Mouse (Mus musculus): Measurements from ENCODE around the gene Zfp683. TPM values are rescaled to one million over a fixed set of nuclear protein-coding genes. Genes with fewer than 3 reads are reported as not detected.

Gene Zfp683
- polyA plus RNA-seq, 1 experiment from 2014 or later: not detected

GRCm38 (mm10) chr4:134058166-134058715 lies 4.6 kb downstream of the Zfp683 start:
- Histone ChIP-seq H3K4me1 (no peaks in the 10 kb centered on the region), H3K9ac (replicated peaks) (no peak overlapping the region), H3K4me3 (replicated peaks) (no peak overlapping the region), H3K36me3 (no peaks in the 10 kb centered on the region), H3K4me2 (peak overlapping the region; percentile 20; the same call in 1 of the 2 replicates), H3K9me3 (replicated peaks) (no peaks in the 10 kb centered on the region), H3K27me3 (replicated peaks) (peaks cover 10% of the 10 kb centered on the region), H3K27ac (replicated peaks) (no peak overlapping the region)
- no peak for ATAC-seq (ENCODE audit: low FRiP score)
- 38% methylated on average over 14 of the region's 14 CpGs for WGBS

DNA sequence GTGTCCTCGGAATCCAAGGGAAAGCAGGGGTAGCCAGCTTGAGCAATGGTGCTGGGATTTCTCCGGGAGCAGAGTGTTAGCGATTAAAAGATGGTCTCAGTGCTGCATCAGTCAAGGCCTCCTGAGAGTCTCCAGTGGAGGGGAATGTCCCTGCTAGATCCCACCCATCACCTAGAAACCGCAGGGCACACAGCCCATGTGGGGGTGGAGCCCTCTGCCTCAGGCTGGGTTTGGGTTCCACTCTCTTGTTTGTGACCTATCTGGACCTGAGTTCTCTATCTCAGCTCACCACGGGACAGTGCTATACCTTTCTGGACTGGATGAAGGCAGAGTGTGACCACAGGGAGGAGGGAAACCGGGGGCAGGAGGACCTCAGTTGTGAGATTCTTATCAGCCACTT lies 5.3 kb downstream of the Zfp683 start:
- no peak for ATAC-seq (ENCODE audit: low FRiP score)
- Histone ChIP-seq H3K27me3 (replicated peaks) (peaks cover 12% of the 10 kb centered on the region), H3K4me2 (peak overlapping the region; percentile 20; the same call in 1 of the 2 replicates), H3K9me3 (replicated peaks) (no peaks in the 10 kb centered on the region), H3K4me3 (replicated peaks) (no peak overlapping the region), H3K27ac (replicated peaks) (no peak overlapping the region), H3K4me1 (no peaks in the 10 kb centered on the region), H3K9ac (replicated peaks) (no peak overlapping the region), H3K36me3 (no peaks in the 10 kb centered on the region)
- 87% methylated on average over 6 of the region's 6 CpGs for WGBS

DNA sequence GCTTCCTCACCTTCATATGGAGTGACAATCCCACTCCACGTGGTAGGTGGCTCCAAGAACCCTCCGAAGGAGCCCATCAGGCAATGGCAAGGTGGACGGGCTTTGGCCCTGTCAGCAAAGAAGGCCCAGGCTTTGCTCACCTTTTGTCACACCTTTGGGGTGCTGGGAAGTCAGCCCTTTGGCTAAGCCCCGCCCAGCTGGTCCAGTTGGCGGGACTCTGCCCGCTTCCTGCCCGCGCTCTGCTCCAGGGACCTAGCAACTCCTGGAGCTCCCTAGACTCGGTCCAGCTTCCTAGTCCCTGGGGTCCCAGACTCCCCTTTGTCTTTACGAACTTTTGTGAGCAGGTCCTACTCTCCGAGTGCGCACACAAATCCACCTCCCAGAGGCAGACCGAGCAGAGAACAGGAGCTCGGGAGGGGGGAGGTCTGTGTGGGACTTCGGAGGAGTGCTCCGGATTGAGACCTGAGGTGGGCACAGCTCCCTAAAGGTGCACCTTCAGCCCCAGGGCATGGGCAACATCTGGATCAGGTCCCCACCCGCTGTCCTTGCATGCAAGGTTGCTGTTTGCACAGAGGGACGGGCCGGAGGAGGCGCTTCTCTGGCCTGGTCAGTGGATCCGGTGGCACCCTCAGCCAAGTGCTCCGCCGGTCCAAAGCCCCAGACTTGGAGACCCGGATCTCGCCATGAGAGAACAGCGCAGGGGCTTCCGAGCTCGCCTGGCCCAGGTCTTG lies 6.7 kb downstream of the Zfp683 start, which contains the start of gene Crybg2:
TSS of gene Crybg2 (plus strand) at position 681 of the 731 bp plus-strand sequence.
- Histone ChIP-seq H3K4me2 (no peak within 1 kb of the TSS), H3K9me3 (replicated peaks) (no peaks in the 10 kb centered on the region), H3K4me3 (replicated peaks) (no peak within 1 kb of the TSS), H3K9ac (replicated peaks) (no peak within 1 kb of the TSS), H3K4me1 (no peaks in the 10 kb centered on the region), H3K27me3 (replicated peaks) (peaks cover 15% of the 10 kb centered on the region), H3K27ac (replicated peaks) (no peak within 1 kb of the TSS), H3K36me3 (no peaks in the 10 kb centered on the region)
- 55% methylated on average over 28 of the region's 28 CpGs for WGBS
- ATAC-seq (ENCODE audit: low FRiP score): no peak

DNA sequence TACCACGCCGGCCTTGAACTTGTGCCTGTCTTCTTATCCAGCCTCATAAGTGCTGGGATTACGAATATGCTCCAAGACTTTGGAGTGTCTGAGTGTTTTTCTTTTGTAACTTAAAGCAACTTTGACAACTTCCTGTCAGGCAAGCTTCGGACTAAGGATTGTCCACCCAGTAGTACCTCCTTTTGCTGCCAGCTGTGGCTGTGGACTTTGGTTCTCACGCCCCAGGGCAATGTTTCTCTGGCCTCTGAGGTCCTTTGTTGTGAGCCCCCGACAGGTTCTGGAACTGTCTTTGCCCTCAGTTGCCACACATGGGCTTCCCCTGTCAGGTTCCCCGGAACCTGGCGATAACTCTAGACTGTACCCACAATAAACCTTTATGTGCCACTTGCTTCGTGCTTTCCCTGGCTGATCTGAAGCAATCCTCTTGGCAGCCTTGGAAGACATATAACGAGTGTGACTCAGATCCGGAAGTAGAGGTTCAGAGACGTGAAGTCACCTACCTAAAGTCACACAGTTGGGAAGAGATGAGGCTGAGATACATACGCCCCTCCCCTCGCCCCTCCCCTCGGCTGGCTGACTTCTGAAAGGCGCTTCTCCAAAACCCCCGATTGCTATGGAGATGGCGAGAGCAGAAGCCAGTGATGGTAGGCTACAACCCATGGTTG lies 7.7 kb downstream of the Zfp683 start:
- H3K27ac ChIP-seq (replicated peaks): no peak overlapping the region

DNA sequence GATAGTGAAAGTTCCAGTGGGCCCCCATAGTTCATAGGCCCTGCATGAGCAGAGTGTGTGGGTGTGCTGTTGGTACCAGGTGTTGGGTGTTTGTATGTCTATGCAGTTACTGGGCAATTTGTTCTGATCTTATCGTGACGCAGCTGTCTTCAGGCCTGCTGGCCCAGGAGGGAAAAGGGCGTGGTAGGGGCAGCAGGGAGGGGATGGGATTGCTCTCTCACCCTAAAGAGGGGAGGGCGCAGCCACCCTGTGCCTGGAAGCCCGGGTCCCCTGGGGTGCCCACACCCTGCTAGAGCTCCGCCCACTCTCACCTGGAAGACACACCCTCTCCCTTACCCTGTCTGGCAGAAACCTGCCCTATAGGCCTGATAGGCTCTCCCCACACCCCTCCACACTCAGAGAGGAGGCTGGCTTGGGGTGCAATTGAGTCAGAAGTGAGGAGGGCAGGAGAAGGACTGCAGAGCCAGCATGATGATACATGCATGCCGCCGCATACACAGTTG lies 8.4 kb downstream of the Zfp683 start:
- WGBS: 56% methylated on average over 8 of the region's 8 CpGs
- H3K4me1 ChIP-seq: no peaks in the 10 kb centered on the region

More for the DNA sequence above, 7.7 kb downstream of the Zfp683 start:
- Histone ChIP-seq H3K9me3 (replicated peaks) (no peaks in the 10 kb centered on the region), H3K4me2 (no peak overlapping the region), H3K4me3 (replicated peaks) (no peak overlapping the region), H3K27me3 (replicated peaks) (peaks cover 21% of the 10 kb centered on the region), H3K9ac (replicated peaks) (no peak overlapping the region), H3K36me3 (no peaks in the 10 kb centered on the region), H3K4me1 (no peaks in the 10 kb centered on the region)
- WGBS: 65% methylated on average over 18 of the region's 18 CpGs
- no peak for ATAC-seq (ENCODE audit: low FRiP score)

GRCm38 (mm10) chr4:134062561-134062960 lies 8.9 kb downstream of the Zfp683 start:
- peaks cover 28% of the 10 kb centered on the region for H3K27me3 ChIP-seq (replicated peaks)

More for the DNA sequence above, 8.4 kb downstream of the Zfp683 start:
- Histone ChIP-seq H3K4me2 (no peak overlapping the region), H3K4me3 (replicated peaks) (no peak overlapping the region), H3K36me3 (no peaks in the 10 kb centered on the region), H3K27ac (replicated peaks) (no peak overlapping the region), H3K9ac (replicated peaks) (no peak overlapping the region), H3K9me3 (replicated peaks) (no peaks in the 10 kb centered on the region), H3K27me3 (replicated peaks) (peaks cover 28% of the 10 kb centered on the region)
- no peak for ATAC-seq (ENCODE audit: low FRiP score)

GRCm38 (mm10) chr4:134065431-134066004 lies 11.9 kb downstream of the Zfp683 start:
- Histone ChIP-seq H3K4me2 (no peak overlapping the region), H3K36me3 (no peaks in the 10 kb centered on the region), H3K9me3 (replicated peaks) (no peaks in the 10 kb centered on the region), H3K9ac (replicated peaks) (no peak overlapping the region), H3K4me1 (no peaks in the 10 kb centered on the region), H3K27ac (replicated peaks) (no peak overlapping the region), H3K4me3 (replicated peaks) (no peak overlapping the region), H3K27me3 (replicated peaks) (peaks cover 20% of the 10 kb centered on the region)
- WGBS: 28% methylated on average over 23 of the region's 23 CpGs
- ATAC-seq (ENCODE audit: low FRiP score): no peak

More at GRCm38 (mm10) chr4:134062561-134062960, 8.9 kb downstream of the Zfp683 start:
- no peak overlapping the region for H3K4me2 ChIP-seq
- no peak for ATAC-seq (ENCODE audit: low FRiP score)
- H3K9ac ChIP-seq (replicated peaks): no peak overlapping the region
- H3K4me3 ChIP-seq (replicated peaks): no peak overlapping the region
- WGBS: 82% methylated on average over 8 of the region's 8 CpGs
- H3K36me3 ChIP-seq: no peaks in the 10 kb centered on the region
- no peaks in the 10 kb centered on the region for H3K9me3 ChIP-seq (replicated peaks)
- H3K4me1 ChIP-seq: no peaks in the 10 kb centered on the region
- H3K27ac ChIP-seq (replicated peaks): no peak overlapping the region

DNA sequence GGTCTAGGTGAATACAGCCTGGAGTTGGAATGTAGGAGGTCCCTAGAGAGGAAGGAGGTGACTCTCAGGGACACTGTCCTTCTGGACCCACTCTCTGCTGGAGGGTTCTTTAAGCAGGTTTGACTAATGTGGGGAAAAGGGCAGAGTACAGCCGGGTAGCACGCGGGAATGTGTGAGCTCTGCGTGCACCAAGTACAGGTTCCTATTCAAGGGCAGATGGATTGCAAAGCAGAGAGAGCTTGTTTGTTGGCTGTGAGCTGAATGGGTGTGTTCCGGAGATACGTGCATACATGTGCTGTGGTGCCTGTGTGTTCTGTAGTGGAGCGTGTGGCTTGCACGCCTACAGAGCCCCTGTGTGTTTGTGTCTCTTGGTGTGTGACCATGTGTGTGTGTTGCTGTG lies 13.7 kb downstream of the Zfp683 start:
- Histone ChIP-seq H3K27ac (replicated peaks) (no peak overlapping the region), H3K4me2 (no peak overlapping the region), H3K4me1 (no peaks in the 10 kb centered on the region), H3K27me3 (replicated peaks) (peaks cover 18% of the 10 kb centered on the region), H3K4me3 (replicated peaks) (no peak overlapping the region), H3K9me3 (replicated peaks) (no peaks in the 10 kb centered on the region), H3K36me3 (no peaks in the 10 kb centered on the region), H3K9ac (replicated peaks) (no peak overlapping the region)
- ATAC-seq (ENCODE audit: low FRiP score): no peak
- 92% methylated on average over 8 of the region's 8 CpGs for WGBS

DNA sequence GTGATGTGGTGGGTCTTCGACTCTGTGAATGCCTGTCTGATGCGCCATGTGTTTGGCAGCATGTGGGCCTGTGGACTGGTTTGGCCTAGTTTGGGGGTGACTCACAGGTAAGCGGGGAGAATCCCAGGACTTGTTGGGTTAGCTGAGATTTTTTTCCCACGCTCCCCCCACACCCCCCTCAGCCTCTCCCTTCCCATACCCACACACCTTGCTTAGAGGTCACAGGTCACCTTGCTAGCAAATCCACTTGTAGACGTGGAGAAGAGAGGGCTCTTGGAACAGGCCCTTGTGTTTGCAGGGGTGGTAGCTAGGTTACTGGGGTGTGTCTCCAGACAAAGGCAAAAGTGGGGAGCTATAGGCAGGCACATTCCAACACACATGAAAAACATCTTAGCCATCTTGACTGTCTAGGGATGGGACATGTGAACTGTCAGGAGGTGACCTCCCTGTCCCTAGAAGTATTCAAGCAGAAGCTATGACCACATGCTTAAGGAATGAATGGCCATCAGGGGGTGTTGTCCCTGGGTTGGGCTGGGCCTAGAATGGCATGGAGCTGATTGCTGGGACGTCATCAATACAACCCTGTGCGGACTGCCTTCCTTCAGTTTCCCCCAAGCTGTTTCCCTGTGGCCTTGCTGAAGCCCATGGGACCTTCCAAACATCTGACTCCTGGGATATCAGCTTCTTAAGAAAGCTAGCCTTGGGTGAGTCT lies 14.4 kb downstream of the Zfp683 start:
- 81% methylated on average over 7 of the region's 7 CpGs for WGBS
- Histone ChIP-seq H3K27me3 (replicated peaks) (peaks cover 18% of the 10 kb centered on the region), H3K9me3 (replicated peaks) (no peaks in the 10 kb centered on the region), H3K4me1 (no peaks in the 10 kb centered on the region), H3K4me2 (no peak overlapping the region), H3K4me3 (replicated peaks) (no peak overlapping the region), H3K27ac (replicated peaks) (no peak overlapping the region), H3K9ac (replicated peaks) (no peak overlapping the region), H3K36me3 (no peaks in the 10 kb centered on the region)
- ATAC-seq (ENCODE audit: low FRiP score): no peak

- Histone ChIP-seq H3K27ac (replicated peaks) (no peak overlapping the region), H3K36me3 (no peaks in the 10 kb centered on the region), H3K9ac (replicated peaks) (no peak overlapping the region), H3K9me3 (replicated peaks) (no peaks in the 10 kb centered on the region), H3K4me3 (replicated peaks) (no peak overlapping the region), H3K27me3 (replicated peaks) (peaks cover 15% of the 10 kb centered on the region), H3K4me2 (no peak overlapping the region), H3K4me1 (no peaks in the 10 kb centered on the region)
- ATAC-seq (ENCODE audit: low FRiP score): no peak
- 91% methylated on average over 4 of the region's 4 CpGs for WGBS
Measured at GRCm38 (mm10) chr4:134068793-134069580, 15.3 kb downstream of the Zfp683 start.
